Mouse (Mus musculus) lung, adult 2 months (tissue): Measurements from ENCODE around the gene Cdkn2aipnl.

ENCODE experiments used
- CTCF ChIP-seq: fragments of 200-500 bp; IDR thresholded peaks from 2 replicates; pipeline ENCODE4 v1.5.1; 2011; ENCODE audit warnings: mild to moderate bottlenecking, low read length, control low read depth; ENCODE audit not compliant: insufficient read depth
- POLR2A ChIP-seq: fragments of 200-500 bp; IDR thresholded peaks from 2 replicates; pipeline ENCODE4 v1.6.1; 2011; ENCODE audit warnings: low read depth, mild to moderate bottlenecking, control low read depth, low read length, borderline replicate concordance; ENCODE audit errors: extremely low read depth

GRCm38 (mm10) chr11:51938817-51939589 is 28.5 kb upstream of the Cdkn2aipnl start:
- TF ChIP-seq CTCF: no peak
- TF ChIP-seq POLR2A: no peak
